Mouse (Mus musculus) 3134 (cell line): ENCODE measurements at regions not wholly inside any gene's neighbourhood (a gene's known extent, or its start where the extent isn't known, plus 50 kb on each side); places are given as distances from the start of the nearest gene placed in this dataset.
A peak's percentile ranks its signal among the peaks of the same experiment; 100 is the strongest.

Source experiments
- DNase-seq: peaks from one replicate; pipeline ENCODE4 v3.0.0-alpha.2; 2011; ENCODE audit warnings: low spot score; ENCODE audit not compliant: insufficient read length; ENCODE audit errors: extremely low read depth

DNA sequence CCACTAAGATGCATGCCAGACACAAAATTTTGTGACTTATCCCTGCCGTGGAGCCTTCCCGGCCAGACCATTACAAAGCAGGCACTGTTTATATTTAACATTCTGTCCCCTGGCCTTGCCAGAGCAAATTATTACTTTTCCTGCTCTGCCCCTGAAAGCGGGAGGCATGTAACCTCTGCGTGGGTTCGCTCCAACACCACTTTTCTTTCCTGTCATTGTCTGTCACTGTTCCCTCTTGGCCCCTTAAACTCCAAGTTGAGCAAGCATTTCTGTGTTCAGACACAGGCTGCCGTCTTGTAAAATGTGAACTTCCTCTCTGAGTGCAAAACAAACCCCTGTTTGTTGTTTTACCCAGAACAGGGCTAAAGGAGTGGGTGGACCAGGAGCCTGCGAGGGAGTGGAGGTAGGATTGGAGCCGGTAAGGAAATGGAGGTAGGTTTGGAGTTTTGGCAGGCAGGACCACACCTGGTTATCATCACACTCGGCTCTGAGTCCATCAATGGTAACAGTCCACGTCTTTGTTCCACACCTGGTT lies 124.2 kb upstream of the Ctnnb1 start:
- no peak for DNase-seq

DNA sequence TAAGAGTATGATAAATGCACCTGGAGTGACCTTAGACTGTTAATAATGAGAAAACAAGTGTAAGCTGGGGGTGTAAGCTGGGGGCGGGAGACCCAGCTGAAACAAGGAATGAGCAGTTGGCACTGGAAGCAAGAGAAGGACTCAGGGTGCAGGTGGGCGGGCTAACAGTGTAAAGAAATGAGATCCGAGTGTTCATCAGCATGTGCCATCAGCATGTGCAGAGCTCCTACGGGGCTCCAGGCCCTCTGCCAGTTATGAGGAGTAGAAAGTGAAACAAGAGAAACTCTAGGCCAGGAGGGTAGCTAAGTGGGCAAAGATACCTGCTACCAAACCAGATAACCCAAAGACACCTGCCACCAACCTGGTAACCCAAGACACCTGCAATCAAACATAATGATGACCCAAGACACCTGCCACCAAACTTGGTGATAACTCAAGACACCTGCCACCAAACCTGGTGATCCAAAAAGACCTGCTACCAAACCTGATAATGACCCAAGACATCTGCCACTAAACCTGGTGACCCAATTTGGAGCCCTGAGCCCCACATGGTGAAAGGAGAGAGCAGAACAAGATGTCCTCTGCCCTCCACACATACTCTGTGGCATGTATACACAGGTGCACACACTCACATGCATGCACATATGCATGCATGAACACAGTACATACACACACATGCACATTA lies 120.1 kb upstream of the Ctnnb1 start:
- DNase-seq = no peak

DNA sequence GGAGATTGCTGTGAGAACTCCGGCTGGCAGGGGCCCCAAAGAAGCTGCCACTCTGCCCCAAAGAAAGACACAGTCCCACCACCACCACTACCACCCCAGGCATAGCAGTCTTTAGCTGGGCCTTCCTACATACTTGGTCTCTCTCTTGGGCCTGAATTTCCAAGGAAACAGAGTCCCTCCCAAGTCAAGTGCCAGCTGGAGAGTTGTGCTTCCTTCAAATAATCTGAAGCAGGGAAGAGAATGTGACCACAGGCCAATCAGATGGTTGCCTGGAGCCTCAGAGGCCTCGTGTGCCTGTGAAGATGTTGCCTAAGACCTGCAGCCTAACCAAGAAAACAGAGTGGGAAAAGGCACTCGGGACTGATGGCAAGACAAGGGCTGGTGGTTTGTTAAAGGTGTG lies 117.5 kb upstream of the Ctnnb1 start:
- no peak for DNase-seq

DNA sequence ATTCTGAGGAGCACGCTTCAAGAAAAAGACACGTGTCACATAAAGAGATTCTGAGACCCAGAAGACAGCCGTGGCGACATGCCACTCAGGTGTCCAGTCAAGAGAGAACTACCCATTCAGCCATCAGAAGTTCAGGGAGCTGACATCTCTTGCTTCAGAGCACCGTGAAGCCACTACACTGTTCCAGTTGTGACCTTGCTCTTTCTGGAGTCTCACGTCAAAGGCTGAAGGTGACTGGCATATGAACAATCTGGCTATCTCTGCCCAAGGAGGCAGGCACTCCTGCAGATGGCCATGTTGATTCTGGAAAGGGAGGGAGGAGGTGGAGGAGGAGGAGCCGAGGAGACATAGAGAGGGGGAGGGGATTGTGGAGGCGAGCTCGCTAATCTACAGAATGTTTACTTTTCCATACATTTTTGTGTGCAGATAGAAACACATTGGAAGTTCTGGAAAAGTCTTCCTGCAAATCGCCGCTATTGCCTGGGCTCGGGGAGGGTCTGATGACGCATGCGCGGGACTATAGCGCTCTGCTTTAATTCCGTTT lies 116.3 kb upstream of the Ctnnb1 start:
- DNase-seq = no peak

DNA sequence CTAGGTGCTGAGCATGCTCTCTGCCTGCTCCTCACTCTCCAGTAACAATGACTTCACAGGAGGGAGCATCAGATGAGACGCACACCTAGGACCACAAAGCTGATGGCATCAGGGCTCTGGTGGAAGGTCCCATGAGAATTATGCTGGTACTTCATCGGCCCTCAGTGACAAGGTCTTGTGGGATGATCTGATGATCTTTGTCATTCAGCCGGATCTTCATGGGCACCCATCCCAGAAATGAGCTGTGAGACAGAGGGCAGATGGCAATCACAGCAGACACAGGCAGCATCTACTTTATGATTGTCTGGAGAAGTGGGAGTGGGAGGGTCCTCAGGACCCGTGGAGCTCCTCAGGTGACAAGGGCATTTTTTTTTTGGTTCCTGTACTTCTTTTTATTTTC lies 114.7 kb upstream of the Ctnnb1 start:
- no peak for DNase-seq

DNA sequence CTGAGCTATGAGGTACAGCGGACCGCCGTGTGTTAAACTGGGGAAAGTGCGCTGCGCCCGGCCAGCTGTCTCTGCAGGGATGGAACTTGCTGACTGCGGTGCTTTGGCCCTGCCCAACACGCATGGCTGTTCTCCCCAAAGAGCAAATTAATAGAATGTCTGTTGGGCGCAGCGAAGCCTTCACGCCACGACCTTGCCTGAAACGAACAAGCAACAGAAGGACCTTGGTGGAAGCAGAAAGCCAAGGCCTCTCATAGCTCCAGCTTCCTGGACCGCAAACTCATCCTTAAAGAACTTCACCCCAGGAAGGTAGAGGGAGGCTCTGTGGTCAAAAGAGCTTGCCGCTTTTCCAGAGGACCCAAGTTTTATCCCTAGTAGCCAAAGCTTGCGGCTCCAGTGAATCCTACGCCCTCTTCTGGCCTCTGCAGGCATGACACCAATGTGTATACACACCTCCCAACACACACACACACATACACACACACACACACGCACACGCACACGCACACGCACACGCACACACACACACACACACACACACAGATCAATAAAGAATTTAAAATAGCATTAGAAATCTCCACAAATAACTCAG lies 110.2 kb upstream of the Ctnnb1 start:
- DNase-seq = no peak

DNA sequence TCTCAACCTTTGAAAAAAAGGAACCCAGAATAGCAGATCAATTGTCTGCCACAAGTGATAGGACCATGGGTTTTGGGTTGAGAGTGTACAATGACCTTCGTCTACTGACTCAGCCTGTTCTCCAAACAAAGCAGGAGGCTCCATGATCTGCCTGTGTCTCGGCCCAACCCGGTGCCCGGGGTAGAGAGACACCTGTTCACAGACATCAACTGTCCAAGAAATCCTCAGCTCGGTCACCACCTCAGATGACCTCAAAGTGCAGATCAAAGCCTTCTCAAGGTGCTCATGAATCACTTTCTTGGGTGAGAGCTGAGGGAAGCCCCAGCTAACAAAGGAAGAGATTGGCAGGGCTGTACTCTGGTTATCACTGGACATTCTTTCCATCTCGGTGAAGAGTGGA lies 108.1 kb upstream of the Ctnnb1 start:
- no peak for DNase-seq

DNA sequence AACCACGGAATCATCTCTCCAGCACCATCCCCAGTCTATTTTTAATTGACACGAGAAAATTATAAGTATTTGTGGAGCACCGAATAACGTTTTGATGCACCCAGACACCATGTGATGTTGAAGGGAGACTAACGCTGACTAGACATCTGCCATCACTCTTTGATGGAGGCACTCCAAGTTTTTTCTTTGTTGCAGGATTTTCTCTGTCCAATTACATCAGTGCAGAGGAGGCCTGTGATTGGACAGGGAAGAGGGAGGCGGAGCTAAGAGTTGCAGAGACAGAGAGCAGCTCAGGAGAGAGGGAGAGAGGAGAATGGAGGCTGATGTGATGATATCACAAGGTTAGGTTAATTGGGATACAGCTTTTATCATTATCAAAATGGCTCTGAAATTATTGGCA lies 105.6 kb upstream of the Ctnnb1 start:
- no peak for DNase-seq

DNA sequence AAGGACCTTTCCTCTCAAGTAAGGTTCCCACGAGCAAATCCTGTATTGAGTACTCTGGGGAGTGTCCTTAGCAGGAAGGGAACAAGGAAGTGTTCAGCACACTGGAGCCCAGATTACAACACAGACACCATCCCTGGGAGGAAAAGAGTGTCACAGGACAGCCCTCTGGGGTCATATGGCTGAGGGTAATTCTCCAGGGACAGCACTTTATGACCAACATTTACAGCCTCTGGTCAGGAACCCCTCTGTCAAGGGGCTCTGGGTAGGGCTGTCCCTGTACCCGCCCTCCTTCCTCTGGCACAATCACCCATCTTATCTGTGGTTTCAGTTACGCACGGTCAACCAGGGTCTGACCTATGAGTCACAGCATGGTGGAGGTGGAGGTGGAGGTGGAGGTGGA lies 102.8 kb upstream of the Ctnnb1 start:
- no peak for DNase-seq

DNA sequence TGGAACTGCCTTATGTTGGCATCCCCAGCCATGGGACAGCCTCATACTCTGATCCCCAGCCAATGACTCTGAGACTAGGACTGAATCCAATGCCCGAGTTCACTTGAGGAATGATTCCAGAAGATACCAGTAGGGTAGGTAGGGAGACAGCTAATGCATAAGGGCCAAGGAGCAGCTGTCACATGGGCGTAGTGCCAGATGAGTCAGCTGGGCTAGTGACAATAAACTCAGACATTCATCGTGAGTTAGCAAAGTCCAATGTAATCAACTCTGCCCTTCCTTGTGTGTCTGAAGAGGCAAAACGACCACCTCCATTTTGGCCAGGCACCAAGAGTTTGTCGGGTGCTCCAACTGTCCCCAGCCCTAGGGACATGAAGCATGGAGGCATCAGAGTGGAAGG lies 98.5 kb upstream of the Ctnnb1 start:
- peak; percentile 73 for DNase-seq

DNA sequence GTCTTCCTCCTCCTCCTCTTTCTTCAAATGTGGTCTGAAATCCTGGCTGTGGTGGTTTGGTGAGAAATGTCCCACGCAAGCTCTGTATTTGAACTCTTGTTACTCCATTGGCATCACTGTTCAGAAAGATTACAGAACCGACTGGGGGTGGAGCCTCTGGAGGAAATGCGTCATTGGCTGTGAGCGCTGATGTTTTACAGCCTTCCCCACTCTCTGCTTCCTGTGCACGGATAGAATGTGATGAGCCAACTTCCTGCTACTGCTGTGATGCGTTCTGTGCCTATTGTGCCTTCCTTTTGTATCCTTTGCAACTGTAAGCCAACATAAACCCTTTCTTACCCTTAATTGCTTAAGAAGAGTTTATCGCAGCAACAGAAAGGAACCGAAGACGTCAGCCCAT lies 94.8 kb upstream of the Ctnnb1 start:
- DNase-seq = no peak

DNA sequence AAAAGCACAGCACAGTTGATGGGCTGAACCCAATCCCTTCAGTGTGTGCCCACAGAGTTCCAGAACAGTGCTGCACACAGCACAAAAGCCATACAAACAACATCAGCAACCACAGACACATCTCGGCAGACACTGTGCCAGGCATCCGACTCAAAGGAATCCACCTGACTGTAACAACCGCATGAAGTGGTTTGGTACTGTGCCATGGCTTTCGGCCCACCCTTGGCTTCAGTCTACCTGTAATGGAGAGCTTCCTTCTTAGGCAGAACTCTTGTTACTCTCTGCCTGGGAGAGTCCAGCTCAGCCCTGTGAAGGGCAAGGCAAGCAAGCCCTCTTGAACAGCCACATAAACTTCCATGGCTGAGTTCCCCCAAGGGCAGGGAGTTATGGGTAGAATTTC lies 93.4 kb upstream of the Ctnnb1 start:
- DNase-seq = no peak

DNA sequence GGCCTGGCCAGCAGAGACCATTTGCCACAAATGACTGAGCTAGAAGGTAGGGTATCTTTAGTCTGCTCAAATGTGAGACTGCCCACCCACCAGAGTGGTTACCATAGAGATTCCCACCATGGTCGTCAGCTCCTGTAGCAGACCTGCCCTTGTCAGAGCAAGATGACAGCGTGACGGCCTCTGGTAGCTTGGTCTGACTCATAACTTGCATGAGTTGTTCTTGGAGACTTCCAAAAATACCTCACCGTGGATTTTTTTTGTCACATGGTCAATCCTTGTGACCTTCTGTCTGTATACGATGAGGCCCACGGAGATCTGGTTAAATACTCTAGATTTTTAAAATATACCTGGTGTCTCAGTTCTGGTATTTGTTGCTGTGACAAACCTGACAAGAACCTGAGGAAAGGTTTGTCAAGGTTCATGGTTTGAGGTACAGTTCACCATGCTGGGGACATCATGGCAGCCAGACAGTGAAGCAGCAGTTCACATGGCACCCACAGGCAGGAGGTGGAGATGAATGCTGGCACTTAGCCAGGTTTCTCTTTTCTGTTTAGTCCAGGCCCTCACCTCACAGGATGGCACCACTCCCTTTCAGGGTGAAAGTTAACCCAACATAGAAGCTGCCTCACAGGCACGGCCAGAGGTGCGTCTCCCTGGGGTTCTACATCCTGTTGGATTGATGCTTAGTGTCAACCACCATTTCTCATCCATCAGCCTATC lies 91.4 kb upstream of the Ctnnb1 start:
- DNase-seq = peak; percentile 17

DNA sequence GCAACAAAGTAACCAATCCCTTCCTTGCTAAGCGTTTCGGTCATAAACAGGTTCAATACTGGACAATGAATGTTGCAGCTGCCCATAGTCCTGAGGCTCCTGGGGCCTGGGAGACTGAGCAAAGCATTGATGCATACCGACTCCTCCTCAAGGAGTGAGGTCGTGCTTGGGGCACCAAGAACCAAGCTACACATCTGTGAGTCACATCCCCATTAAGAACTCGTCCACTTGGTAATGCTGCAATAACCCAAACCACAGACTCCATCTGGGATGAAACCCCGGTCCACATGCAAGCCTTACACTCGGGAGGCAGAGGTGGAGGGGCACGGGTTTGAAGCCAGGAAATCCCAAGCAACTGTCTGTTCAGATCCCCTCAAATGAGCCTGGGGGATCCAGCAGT lies 85.3 kb upstream of the Ctnnb1 start:
- DNase-seq = peak; percentile 28

DNA sequence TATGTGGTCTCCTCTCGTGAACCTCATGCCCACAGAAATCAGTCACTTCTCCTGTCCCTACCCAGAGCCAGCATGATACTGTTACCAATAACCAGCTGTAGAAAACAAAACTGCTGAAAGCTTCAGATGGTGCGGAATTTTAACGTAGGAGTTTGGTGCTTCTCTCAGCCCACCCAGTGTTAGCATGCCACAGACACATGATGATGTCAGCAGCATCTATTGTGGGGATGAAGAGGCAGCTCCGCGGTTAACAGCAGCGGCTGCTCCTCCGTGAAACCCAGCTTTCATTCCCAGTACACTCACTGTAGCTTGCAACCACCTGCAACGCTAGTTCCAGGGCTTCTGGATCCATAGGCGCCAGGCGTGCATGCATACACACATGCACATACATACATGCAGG lies 83.5 kb upstream of the Ctnnb1 start:
- DNase-seq = no peak

DNA sequence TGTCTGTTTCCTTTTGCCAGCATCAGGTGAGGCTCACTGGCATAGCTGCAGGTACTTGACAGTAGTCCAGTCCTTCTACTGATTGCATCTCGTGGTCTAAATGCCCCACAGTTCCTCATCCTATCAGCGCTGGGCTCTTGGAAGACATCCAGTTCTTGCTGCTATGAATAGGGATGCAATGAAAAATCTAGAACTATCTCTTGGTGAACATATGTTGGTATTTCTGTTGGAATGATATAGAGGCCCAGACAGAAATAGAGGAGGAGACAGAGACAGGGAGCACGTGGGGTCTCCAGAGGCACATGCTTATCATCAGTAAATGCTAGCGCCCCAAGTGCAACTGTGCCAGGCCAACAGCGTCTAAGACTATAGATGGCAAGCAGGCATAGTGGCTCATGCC lies 81.4 kb upstream of the Ctnnb1 start:
- DNase-seq = no peak

DNA sequence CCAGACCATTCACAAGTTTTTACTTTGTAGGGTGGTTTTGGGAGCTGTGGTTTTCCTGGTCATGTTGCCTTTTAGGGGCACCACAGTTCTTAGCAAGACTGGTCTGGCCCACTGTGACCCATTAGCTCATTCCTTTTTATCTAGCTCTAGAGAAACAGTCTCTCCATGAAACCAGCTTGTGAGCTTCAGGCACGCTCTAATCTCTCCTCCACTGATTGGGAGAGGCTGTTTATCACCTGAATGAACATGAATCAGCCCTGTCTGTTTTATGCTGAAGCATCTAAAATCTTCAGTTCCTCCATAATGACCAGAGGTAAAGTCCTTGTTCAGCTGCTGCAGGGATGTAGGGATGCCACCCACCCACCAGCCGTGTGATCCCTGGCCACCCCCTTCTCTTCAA lies 80.1 kb upstream of the Ctnnb1 start:
- no peak for DNase-seq

DNA sequence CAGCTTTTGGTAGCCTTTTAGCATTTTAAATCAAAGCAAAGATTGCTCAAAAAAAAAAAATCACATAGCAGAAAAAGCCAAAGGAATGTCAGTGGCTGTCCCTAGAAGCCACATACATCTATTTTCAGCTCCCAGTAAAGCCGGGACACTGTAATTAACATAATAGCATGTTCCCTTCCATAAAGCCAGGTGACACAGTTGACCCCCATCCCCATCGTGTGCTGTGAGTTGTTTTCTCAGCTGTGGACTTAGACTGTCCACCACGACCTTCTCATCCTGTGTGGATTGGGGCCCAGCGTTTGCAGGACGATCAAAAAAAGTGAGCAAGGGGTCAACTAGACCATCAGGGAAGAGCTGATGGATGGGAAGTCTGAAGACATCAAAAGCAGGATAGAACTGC lies 78.9 kb upstream of the Ctnnb1 start:
- DNase-seq = no peak

DNA sequence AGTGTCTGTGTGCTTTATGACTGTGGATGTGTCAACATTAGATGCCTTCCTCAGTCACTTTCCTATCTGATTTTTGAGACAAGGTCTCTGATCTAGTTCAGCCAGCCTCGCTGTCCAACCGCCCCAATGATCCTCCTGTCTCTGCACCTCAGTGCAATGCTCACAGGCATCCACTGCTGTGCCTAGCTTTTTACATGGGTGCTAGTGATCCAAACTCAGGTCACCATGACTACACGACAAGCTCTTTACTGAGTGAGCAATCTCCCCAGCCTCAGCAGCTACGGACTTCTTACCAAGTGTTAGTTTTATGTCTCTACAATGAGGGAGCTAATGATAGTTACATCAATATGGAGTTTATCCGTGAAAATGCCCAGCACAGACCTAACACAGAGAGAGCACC lies 77.1 kb upstream of the Ctnnb1 start:
- DNase-seq = no peak

DNA sequence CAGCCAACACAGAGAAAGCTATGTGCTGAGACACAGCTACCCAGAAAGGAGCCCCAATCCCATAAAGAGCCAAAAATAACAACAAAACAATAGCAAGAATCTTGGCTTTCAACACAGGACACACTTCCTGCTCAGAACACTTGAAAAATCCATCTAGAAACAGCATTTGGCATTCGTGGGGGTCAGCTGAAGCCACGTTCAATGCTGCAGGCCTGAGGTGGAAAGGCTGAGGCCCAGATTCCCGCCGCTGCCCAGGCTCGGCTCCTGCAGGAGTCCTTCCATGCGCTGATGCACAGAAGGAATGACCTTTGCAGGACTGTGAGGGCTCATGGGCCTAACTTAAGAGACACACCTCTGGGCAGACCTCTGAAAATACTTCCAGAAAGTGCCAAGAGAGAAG lies 76.4 kb upstream of the Ctnnb1 start:
- no peak for DNase-seq

DNA sequence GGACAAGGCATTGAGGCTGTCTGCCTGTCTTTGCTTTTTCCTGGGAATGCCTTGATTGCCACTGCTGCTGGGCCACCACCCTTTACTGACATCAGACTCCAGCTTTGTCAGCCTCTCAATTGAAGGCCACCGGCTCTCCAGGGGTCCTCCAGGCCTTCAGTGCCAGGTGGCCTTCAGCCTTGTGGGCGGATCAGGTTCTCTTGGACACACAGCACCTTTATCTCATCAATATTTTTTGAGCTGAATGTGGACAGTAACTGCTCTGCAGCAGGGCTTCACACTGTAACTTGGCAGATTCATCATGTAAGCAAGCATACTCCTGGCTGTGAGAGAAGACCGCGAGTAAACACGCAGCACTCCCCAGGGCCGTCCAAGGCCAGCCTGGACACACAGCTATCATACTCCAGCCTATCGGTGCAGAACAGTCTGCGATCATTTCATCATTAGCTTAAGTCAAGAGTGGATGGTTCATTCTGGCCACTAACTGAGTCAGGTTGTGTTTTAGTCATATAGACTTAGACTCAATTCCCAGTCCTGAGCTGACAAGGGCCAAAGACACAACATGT lies 75.9 kb upstream of the Ctnnb1 start:
- no peak for DNase-seq
